Mouse (Mus musculus) hindbrain, embryonic 11.5 days (tissue): ENCODE data around the gene Slc25a12. TPM values are rescaled to one million over a fixed set of nuclear protein-coding genes. Genes with fewer than 3 reads are reported as not detected.

Source experiments
- ATAC-seq: fragments of 200-750 bp; cut with Nextera tagmentation; 2 replicates; pipeline ENCODE4 v1.8.0; 2017; ENCODE audit warnings: mild to moderate bottlenecking, moderate TSS enrichment, moderate library complexity; ENCODE audit not compliant: low FRiP score
- DNase-seq: peaks from one replicate; pipeline ENCODE4 v3.0.0-alpha.2; 2015; ENCODE audit warnings: low spot score
- H3K27ac ChIP-seq: fragments of 300-500 bp; sonication (generic); 2 replicates; pipeline ENCODE4 v1.5.1; 2014; ENCODE audit warnings: mild to moderate bottlenecking, low read depth, low read length
- H3K27me3 ChIP-seq: fragments of 300-500 bp; sonication (generic); 2 replicates; pipeline ENCODE4 v1.6.1; 2014; ENCODE audit warnings: mild to moderate bottlenecking, low read length, moderate library complexity, mixed read lengths; ENCODE audit not compliant: control insufficient read depth, insufficient read depth
- H3K36me3 ChIP-seq: fragments of 300-500 bp; sonication (generic); 2 replicates; pipeline ENCODE4 v1.6.1; 2014; ENCODE audit warnings: mild to moderate bottlenecking, low read length, moderate library complexity, mixed read lengths; ENCODE audit not compliant: control insufficient read depth, insufficient read depth
- H3K4me1 ChIP-seq: fragments of 300-500 bp; sonication (generic); replicated peaks from 2 replicates; pipeline ENCODE4 v1.6.1; 2014; ENCODE audit warnings: low read length, mixed read lengths; ENCODE audit not compliant: control insufficient read depth, insufficient read depth
- H3K4me2 ChIP-seq: fragments of 300-500 bp; sonication (generic); replicated peaks from 2 replicates; pipeline ENCODE4 v1.6.1; 2014; ENCODE audit warnings: mild to moderate bottlenecking, low read depth, low read length
- H3K4me3 ChIP-seq: fragments of 300-500 bp; sonication (generic); 2 replicates; pipeline ENCODE4 v1.5.1; 2014; ENCODE audit warnings: low read depth, low read length
- H3K9ac ChIP-seq: fragments of 300-500 bp; sonication (generic); 2 replicates; pipeline ENCODE4 v1.6.1; 2014; ENCODE audit warnings: low read depth, low read length
- H3K9me3 ChIP-seq: fragments of 300-500 bp; sonication (generic); 2 replicates; pipeline ENCODE4 v1.6.1; 2016; ENCODE audit warnings: low read length; ENCODE audit not compliant: control insufficient read depth
- WGBS: fragments of 180-500 bp; shearing (Covaris S2); extraction: QIAGEN DNeasy Blood & Tissue Kit; methylation state at CpG from one replicate; pipeline ENCODE4 v1.1.7; 2014; 5-methylcytosine and 5-hydroxymethylcytosine counted together
- polyA plus RNA-seq: library from polyadenylated mRNA; unstranded; fragments of >200 nt; fragmentation: Nextera tagmentation; extraction: Ambion mirVana; gene quantifications from 2 replicates; pipeline ENCODE4 v1.2.1, GENCODE M21; 2014

Slc25a12 gene
- polyA plus RNA-seq, 1 experiment from 2014 or later = 41.5 TPM

- no peak for DNase-seq
Observed at GRCm38 (mm10) chr2:71340126-71340525, 27.4 kb downstream of the Slc25a12 start.

GRCm38 (mm10) chr2:71338145-71338796, 29.3 kb downstream of the Slc25a12 start:
- ATAC-seq (no peak), DNase-seq (no peak)
- Histone ChIP-seq H3K36me3 (no peaks in the 10 kb centered on the region), H3K27me3 (no peaks in the 10 kb centered on the region), H3K4me1 (no peaks in the 10 kb centered on the region), H3K4me2 (no peak overlapping the region), H3K27ac (no peak overlapping the region), H3K9ac (no peak overlapping the region), H3K4me3 (no peak overlapping the region), H3K9me3 (no peaks in the 10 kb centered on the region)
- WGBS = 87% methylated on average over 12 of the region's 12 CpGs

More at GRCm38 (mm10) chr2:71340126-71340525, 27.4 kb downstream of the Slc25a12 start:
- H3K4me1 ChIP-seq = no peaks in the 10 kb centered on the region
- ATAC-seq = no peak
- no peak overlapping the region for H3K4me2 ChIP-seq
- H3K4me3 ChIP-seq = no peak overlapping the region
- no peak overlapping the region for H3K27ac ChIP-seq
- WGBS = 90% methylated on average over 5 of the region's 5 CpGs
- no peak overlapping the region for H3K9ac ChIP-seq
- H3K27me3 ChIP-seq = no peaks in the 10 kb centered on the region
- H3K9me3 ChIP-seq = no peaks in the 10 kb centered on the region
- no peaks in the 10 kb centered on the region for H3K36me3 ChIP-seq

- no peaks in the 10 kb centered on the region for H3K9me3 ChIP-seq
- 92% methylated on average over 6 of the region's 6 CpGs for WGBS
Observed at GRCm38 (mm10) chr2:71336631-71337030, 30.9 kb downstream of the Slc25a12 start.

GRCm38 (mm10) chr2:71336209-71336608, 31.3 kb downstream of the Slc25a12 start:
- no peak for DNase-seq
- Histone ChIP-seq H3K9me3 (no peaks in the 10 kb centered on the region), H3K36me3 (no peaks in the 10 kb centered on the region), H3K4me1 (no peaks in the 10 kb centered on the region), H3K9ac (no peak overlapping the region), H3K4me3 (no peak overlapping the region), H3K4me2 (no peak overlapping the region), H3K27ac (no peak overlapping the region), H3K27me3 (no peaks in the 10 kb centered on the region)
- 87% methylated on average over 5 of the region's 6 CpGs for WGBS
- no peak for ATAC-seq

More at GRCm38 (mm10) chr2:71336631-71337030, 30.9 kb downstream of the Slc25a12 start:
- no peak overlapping the region for H3K27ac ChIP-seq
- no peak overlapping the region for H3K4me2 ChIP-seq
- no peaks in the 10 kb centered on the region for H3K27me3 ChIP-seq
- DNase-seq = no peak
- no peak overlapping the region for H3K9ac ChIP-seq
- no peak for ATAC-seq
- no peak overlapping the region for H3K4me3 ChIP-seq
- no peaks in the 10 kb centered on the region for H3K36me3 ChIP-seq
- H3K4me1 ChIP-seq = no peaks in the 10 kb centered on the region

GRCm38 (mm10) chr2:71333986-71334822, 33.3 kb downstream of the Slc25a12 start:
- WGBS = 93% methylated on average over 22 of the region's 22 CpGs
- Histone ChIP-seq H3K27ac (no peak overlapping the region), H3K4me3 (no peak overlapping the region), H3K9me3 (no peaks in the 10 kb centered on the region), H3K27me3 (no peaks in the 10 kb centered on the region), H3K4me1 (no peaks in the 10 kb centered on the region), H3K9ac (no peak overlapping the region), H3K36me3 (no peaks in the 10 kb centered on the region), H3K4me2 (no peak overlapping the region)
- DNase-seq (no peak), ATAC-seq (no peak)

GRCm38 (mm10) chr2:71329761-71330160, 37.8 kb downstream of the Slc25a12 start:
- H3K9me3 ChIP-seq = no peaks in the 10 kb centered on the region
- ATAC-seq = no peak
- H3K27me3 ChIP-seq = no peaks in the 10 kb centered on the region
- no peak overlapping the region for H3K27ac ChIP-seq
- no peaks in the 10 kb centered on the region for H3K36me3 ChIP-seq
- no peak overlapping the region for H3K9ac ChIP-seq
- 86% methylated on average over 3 of the region's 3 CpGs for WGBS
- DNase-seq = no peak
- no peak overlapping the region for H3K4me2 ChIP-seq
- no peaks in the 10 kb centered on the region for H3K4me1 ChIP-seq
- no peak overlapping the region for H3K4me3 ChIP-seq

GRCm38 (mm10) chr2:71328391-71329160, 39.0 kb downstream of the Slc25a12 start:
- H3K27ac ChIP-seq = no peak overlapping the region
- H3K27me3 ChIP-seq = no peaks in the 10 kb centered on the region
- no peaks in the 10 kb centered on the region for H3K9me3 ChIP-seq
- 53% methylated on average over 15 of the region's 15 CpGs for WGBS
- no peaks in the 10 kb centered on the region for H3K4me1 ChIP-seq
- H3K4me3 ChIP-seq = no peak overlapping the region
- ATAC-seq (no peak), DNase-seq (no peak)
- no peak overlapping the region for H3K9ac ChIP-seq
- H3K4me2 ChIP-seq = no peak overlapping the region
- H3K36me3 ChIP-seq = no peaks in the 10 kb centered on the region

GRCm38 (mm10) chr2:71327715-71328114, 39.8 kb downstream of the Slc25a12 start:
- DNase-seq (no peak), ATAC-seq (no peak)
- Histone ChIP-seq H3K9me3 (no peaks in the 10 kb centered on the region), H3K4me1 (no peaks in the 10 kb centered on the region), H3K9ac (no peak overlapping the region), H3K27ac (no peak overlapping the region), H3K4me3 (no peak overlapping the region), H3K36me3 (no peaks in the 10 kb centered on the region), H3K27me3 (no peaks in the 10 kb centered on the region), H3K4me2 (no peak overlapping the region)
- WGBS = 92% methylated on average over 2 of the region's 2 CpGs
